Mouse (Mus musculus) kidney, adult 18-20 months (tissue): ENCODE measurements around the gene Gng10.

Experiments
- DNase-seq: peaks from one replicate; pipeline ENCODE4 v3.0.0; 2021

The Gng10 gene

GRCm38 (mm10) chr4:59034918-59035785 lies at the start of gene Gng10:
Gng10 (plus strand) TSS chr4:59035088.
- peak; percentile 71 for DNase-seq

DNA sequence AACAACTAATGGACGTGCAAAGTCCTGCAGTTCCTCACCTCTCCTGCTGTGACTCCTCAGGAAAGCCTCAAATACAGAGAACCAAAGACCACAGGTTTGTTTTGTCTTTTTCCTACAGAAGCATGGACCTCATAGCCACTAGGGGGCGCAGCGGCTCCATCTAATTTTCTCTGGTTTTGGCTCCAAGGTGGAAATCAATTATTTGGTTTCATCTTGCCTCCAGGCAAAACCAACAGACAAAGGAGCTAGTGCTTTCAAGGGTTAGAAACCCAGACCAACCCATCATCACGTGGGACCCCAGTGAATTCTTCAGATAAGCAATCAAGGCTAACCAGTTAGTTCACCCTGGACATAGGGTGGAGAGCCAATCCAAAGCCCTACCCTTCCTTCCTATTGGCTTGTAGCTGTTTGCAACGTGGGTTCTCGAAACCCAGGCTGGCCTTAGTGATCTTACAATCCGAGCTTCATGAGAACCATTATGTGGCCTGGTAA lies 49.7 kb upstream of the Gng10 start:
- peak; percentile 86 for DNase-seq

- DNase-seq: peak; percentile 87
Observed at GRCm38 (mm10) chr4:58986540-58987190, 48.2 kb upstream of the Gng10 start, which contains the start of gene Ptgr1. Ptgr1 (minus strand) TSS chr4:58987119.

DNA sequence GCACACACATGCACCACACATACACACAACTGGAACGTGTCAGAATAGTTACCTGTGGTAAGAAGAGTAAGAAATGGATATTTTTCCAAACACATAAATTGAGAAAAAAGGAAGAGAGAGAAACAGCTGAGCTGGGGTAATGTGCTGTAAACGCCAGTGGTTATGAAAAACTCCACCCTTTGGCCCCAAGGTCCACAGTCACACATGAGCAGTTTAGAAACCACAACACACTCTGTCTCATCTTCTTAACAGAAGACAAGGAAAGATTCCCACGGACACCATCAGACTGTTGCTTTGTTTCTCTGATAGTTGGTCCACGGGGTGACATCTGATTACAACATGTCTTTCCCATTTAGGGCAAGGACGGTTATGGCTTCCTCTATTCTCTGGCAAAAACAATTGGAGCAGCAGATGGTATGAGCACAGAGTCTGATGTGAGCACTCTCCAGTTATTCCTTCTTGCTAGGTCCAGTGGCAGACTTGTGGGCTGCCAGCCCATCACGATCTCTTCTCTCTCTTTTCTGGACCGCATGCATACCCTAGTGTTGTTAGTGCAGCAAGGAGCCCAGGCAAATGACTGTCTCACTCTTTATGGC lies 45.5 kb upstream of the Gng10 start:
- peak; percentile 27 for DNase-seq

GRCm38 (mm10) chr4:58990609-58991434 lies 44.1 kb upstream of the Gng10 start:
- DNase-seq: no peak

DNA sequence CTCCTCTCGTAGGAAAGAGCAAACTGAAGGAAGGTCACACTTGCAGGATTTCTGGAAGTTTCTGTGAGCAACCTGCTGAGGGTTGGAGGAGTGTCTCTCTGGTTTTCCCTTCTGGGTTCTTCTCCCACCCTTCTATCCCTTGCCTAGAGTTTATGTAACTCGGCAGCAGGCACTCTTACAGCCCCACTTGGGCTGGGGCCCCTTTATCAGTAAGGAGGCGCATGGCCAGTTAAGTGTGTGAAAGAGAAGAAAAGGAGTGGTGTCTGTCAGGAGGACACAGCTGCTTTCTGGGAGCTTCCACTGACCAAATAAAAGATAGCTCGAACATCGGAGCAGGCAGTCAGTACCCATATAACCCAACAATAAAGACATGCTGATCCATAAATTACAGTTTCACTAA lies 42.7 kb upstream of the Gng10 start:
- no peak for DNase-seq

DNA sequence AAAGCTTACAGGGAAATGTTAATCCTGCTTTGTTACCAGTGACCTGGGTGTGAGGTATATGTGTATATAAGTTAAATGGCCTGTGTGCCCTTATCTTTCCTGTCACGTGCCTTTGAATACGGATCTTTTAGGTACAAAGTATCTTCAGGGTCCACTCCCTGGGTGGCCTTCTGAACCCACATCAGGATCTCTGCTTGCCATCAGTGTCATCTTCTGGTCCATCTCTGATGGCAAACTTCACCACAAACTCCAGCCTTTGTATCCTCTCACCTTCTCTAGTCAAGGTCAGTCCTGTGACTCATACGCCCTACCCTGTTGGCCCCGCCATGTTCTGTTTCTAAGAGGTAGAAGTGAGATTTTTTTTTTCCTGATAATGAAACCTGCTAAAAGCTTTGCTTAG lies 40.1 kb upstream of the Gng10 start, which contains the start of gene Dnajc25:
Dnajc25 (plus strand) TSS at position 301 of the 400 bp plus-strand sequence.
- no peak for DNase-seq

DNA sequence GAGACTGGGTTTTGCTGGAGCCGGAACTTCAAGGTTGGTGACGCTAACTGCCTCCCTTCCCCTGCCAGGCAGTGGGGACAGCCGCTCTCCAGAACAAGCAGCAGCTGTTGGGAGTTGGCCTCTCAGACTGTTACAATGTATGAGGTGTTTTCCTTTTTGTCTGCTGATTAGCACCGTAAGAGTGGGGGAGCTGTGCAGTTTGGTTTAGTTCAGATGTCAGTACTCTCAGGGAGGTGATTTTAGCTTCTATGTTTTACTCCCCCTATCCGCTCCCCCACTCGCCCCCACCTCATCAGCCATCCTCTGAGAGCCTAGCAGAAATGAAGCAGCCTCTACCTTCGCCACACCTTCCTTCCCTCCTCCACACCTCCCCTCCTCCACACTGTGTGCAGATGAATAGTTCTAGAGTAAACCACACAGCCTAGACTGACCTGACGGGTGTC lies 39.6 kb upstream of the Gng10 start:
- no peak for DNase-seq

GRCm38 (mm10) chr4:58997081-58997480 lies 37.8 kb upstream of the Gng10 start:
- peak; percentile 33 for DNase-seq

- no peak for DNase-seq
Observed at GRCm38 (mm10) chr4:58998688-58999087, 36.2 kb upstream of the Gng10 start.

- peak; percentile 79 for DNase-seq
Observed at GRCm38 (mm10) chr4:58999686-59000085, 35.2 kb upstream of the Gng10 start.

GRCm38 (mm10) chr4:59000614-59001013 lies 34.3 kb upstream of the Gng10 start:
- peak; percentile 27 for DNase-seq

DNA sequence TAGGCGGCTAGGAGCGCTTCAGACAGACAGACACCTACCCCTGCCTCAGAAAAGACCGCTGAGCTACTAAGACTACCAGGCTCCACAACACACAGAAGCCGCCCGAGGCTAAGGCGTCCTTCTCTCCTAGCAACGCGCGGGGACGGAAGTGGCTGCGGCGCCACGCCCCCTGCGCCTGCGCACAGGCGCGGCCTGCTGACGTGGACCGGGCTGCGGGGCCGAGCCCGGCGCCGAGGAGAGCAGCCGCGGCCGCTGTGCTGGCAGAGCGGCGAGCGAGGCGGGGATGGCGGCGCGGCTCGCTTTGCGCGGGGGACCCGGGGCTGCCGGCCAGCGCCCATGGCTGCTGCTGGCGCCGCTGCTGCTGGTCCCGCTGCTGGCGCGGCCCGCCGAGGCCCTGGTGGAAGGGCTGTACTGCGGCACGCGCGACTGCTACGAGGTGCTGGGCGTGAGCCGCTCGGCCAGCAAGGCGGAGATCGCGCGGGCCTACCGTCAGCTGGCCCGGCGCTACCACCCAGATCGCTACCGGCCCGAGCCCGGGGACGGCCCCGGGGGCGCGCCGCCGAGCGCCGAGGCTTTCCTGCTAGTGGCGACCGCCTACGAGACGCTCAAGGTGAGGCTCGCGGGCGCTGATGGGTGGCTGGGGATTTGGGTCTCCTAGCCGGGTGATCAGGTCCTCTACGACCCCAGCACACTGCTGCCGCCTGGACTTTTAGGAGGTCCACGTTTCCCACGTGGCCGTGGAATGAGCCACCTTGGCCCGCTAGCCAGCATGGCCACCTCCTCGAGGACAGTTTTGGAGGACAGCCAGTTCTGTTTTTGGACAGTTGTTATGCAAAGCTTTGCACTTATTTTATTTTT lies 31.7 kb upstream of the Gng10 start, which contains the start of gene Gm20503:
Gm20503 (plus strand) TSS at position 263 of the 858 bp plus-strand sequence.
- DNase-seq: peak; percentile 93

DNA sequence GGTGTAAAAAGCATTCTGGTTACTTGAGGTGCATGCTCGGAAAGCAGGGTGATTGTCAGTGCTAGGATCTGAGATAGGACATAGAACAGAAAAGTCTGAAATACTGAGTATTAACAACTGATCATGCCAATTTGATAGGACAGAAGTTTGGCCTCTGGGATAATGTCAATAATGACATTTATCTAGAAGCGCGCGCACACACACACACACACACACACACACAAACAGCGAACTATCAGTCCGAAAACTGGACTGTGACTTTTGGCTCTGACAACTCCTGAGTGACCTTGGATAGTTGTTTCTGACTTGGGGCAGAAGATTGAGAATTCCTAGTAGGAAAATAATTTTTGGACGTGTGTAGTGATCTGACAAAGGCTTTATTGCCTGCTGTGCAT lies 31.1 kb upstream of the Gng10 start:
- DNase-seq: no peak

- DNase-seq: no peak
Observed at GRCm38 (mm10) chr4:59006211-59006610, 28.7 kb upstream of the Gng10 start.

GRCm38 (mm10) chr4:59007016-59007415 lies 27.9 kb upstream of the Gng10 start:
- no peak for DNase-seq

- no peak for DNase-seq
Observed at GRCm38 (mm10) chr4:59007974-59008373, 26.9 kb upstream of the Gng10 start.

- no peak for DNase-seq
Observed at GRCm38 (mm10) chr4:59009186-59009585, 25.7 kb upstream of the Gng10 start.

DNA sequence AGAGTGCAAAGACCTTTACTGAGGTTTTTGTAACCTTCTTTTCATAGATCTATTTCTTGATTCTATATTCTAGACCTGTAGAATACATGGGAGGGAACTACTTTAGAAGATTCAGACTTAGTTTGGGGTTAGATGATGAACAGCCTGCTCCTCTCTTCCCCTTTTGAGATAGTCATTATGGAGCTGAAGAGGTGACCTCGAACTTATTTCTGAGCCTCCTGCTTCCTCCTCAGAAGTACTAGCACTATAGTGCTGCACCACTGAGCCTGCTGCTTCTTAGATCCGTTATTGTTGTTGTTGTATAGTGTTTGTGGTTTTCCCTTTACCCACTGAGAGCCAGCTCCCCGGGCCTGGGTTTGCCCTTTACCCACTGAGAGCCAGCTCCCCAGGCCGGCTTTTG lies 25.2 kb upstream of the Gng10 start:
- no peak for DNase-seq

DNA sequence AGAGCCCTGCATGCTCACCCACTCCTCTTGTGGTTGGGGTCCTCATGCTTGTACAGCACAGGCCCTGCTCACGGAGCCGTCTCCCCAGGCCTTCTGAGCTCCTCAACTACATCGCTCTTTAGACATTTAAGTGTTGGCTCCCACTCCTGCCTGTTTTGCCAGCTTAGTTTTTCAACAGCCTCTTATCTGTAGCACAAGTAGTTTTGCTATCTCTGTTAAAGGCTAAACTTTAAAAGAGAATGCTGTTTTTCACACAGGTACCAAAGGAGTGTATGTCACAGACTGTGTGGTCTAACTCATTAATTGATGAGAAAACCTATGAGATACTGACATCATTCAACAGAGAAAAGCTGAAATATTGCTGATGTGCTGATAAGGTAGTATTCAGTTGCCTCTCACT lies 23.4 kb upstream of the Gng10 start:
- DNase-seq: no peak

DNA sequence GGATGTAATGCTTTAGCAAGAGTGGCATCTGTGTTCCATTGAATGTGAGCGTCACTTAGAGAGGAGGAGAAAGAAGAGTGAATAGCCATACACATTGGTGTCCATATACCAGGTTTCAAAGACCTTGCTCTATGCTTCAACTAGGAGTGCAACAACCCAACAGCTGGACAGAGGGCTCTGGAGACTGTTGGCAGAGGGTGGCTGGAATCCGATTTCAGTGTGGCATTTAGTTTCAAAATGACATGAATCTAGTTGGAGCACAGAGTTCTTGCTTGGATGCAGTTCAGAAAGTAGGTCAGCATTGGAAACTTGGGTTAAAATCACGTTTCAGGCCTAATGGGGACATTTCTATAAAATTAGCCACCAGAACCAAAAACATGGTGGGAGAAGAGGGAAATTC lies 19.7 kb upstream of the Gng10 start:
- no peak for DNase-seq
